Mouse (Mus musculus): ENCODE measurements around the gene Hid1.

Gene Hid1

GRCm38 (mm10) chr11:115359726-115360125 is 7.8 kb downstream of the Hid1 start:
- TF ChIP-seq GATA4 (IDR thresholded peaks at IDR 0.05; ENCODE audit: insufficient replicate concordance, low read length) = no peak

GRCm38 (mm10) chr11:115359293-115359692 is 8.3 kb downstream of the Hid1 start:
- no peak for TF ChIP-seq GATA4 (IDR thresholded peaks at IDR 0.05; ENCODE audit: insufficient replicate concordance, low read length)

- TF ChIP-seq GATA4 (IDR thresholded peaks at IDR 0.05; ENCODE audit: insufficient replicate concordance, low read length) = no peak
Observed at GRCm38 (mm10) chr11:115358468-115358867, 9.1 kb downstream of the Hid1 start.

- TF ChIP-seq GATA4 (IDR thresholded peaks at IDR 0.05; ENCODE audit: insufficient replicate concordance, low read length) = no peak
Observed at GRCm38 (mm10) chr11:115354183-115354582, 13.4 kb downstream of the Hid1 start.

GRCm38 (mm10) chr11:115353375-115353774 is 14.2 kb downstream of the Hid1 start:
- TF ChIP-seq GATA4 (IDR thresholded peaks at IDR 0.05; ENCODE audit: insufficient replicate concordance, low read length) = no peak

- no peak for TF ChIP-seq GATA4 (IDR thresholded peaks at IDR 0.05; ENCODE audit: insufficient replicate concordance, low read length)
Observed at GRCm38 (mm10) chr11:115349976-115350375, 17.6 kb downstream of the Hid1 start.

GRCm38 (mm10) chr11:115348681-115349248 is 18.8 kb downstream of the Hid1 start:
- TF ChIP-seq GATA4 (IDR thresholded peaks at IDR 0.05; ENCODE audit: insufficient replicate concordance, low read length) = no peak

GRCm38 (mm10) chr11:115345515-115345914 is 22.0 kb downstream of the Hid1 start:
- TF ChIP-seq GATA4 (IDR thresholded peaks at IDR 0.05; ENCODE audit: insufficient replicate concordance, low read length) = no peak

GRCm38 (mm10) chr11:115344967-115345366 is 22.6 kb downstream of the Hid1 start:
- TF ChIP-seq GATA4 (IDR thresholded peaks at IDR 0.05; ENCODE audit: insufficient replicate concordance, low read length) = no peak

GRCm38 (mm10) chr11:115341866-115342265 is 25.7 kb downstream of the Hid1 start:
- TF ChIP-seq GATA4 (IDR thresholded peaks at IDR 0.05; ENCODE audit: insufficient replicate concordance, low read length) = no peak

- no peak for TF ChIP-seq GATA4 (IDR thresholded peaks at IDR 0.05; ENCODE audit: insufficient replicate concordance, low read length)
Observed at GRCm38 (mm10) chr11:115341246-115341645, 26.3 kb downstream of the Hid1 start.

GRCm38 (mm10) chr11:115337826-115338225 is 29.7 kb downstream of the Hid1 start:
- TF ChIP-seq GATA4 (IDR thresholded peaks at IDR 0.05; ENCODE audit: insufficient replicate concordance, low read length) = no peak

- no peak for TF ChIP-seq GATA4 (IDR thresholded peaks at IDR 0.05; ENCODE audit: insufficient replicate concordance, low read length)
Observed at GRCm38 (mm10) chr11:115337350-115337749, 30.2 kb downstream of the Hid1 start.

- no peak for TF ChIP-seq GATA4 (IDR thresholded peaks at IDR 0.05; ENCODE audit: insufficient replicate concordance, low read length)
Observed at GRCm38 (mm10) chr11:115336115-115336514, 31.4 kb downstream of the Hid1 start.

GRCm38 (mm10) chr11:115335223-115335622 is 32.3 kb downstream of the Hid1 start:
- TF ChIP-seq GATA4 (IDR thresholded peaks at IDR 0.05; ENCODE audit: insufficient replicate concordance, low read length) = no peak

GRCm38 (mm10) chr11:115334531-115334930 is 33.0 kb downstream of the Hid1 start, which contains the start of gene Otop3:
TSS of gene Otop3 (plus strand) at chr11:115334731.
- TF ChIP-seq GATA4 (IDR thresholded peaks at IDR 0.05; ENCODE audit: insufficient replicate concordance, low read length) = no peak

GRCm38 (mm10) chr11:115329339-115329738 is 38.2 kb downstream of the Hid1 start:
- no peak for TF ChIP-seq GATA4 (IDR thresholded peaks at IDR 0.05; ENCODE audit: insufficient replicate concordance, low read length)

All from liver, adult (tissue).